Mouse (Mus musculus) midbrain, postnatal 0 days (tissue): ENCODE data around the gene Rps6. TPM values are rescaled to one million over a fixed set of nuclear protein-coding genes. Genes with fewer than 3 reads are reported as not detected.

Source experiments
- ATAC-seq: fragments of 200-750 bp; cut with Nextera tagmentation; 2 replicates; pipeline ENCODE4 v1.8.0; 2017; ENCODE audit warnings: moderate number of reproducible peaks, mild to moderate bottlenecking, moderate TSS enrichment, moderate library complexity; ENCODE audit not compliant: low FRiP score
- DNase-seq: peaks from one replicate; pipeline ENCODE4 v3.0.0-alpha.2; 2015; ENCODE audit warnings: low spot score
- H3K27ac ChIP-seq: fragments of 300-500 bp; sonication (generic); 2 replicates; pipeline ENCODE4 v1.5.1; 2014; ENCODE audit warnings: low read depth, mild to moderate bottlenecking, low read length, mixed read lengths
- H3K27me3 ChIP-seq: fragments of 300-500 bp; sonication (generic); 2 replicates; pipeline ENCODE4 v1.6.1; 2014; ENCODE audit warnings: low read length, control low read depth, mixed read lengths; ENCODE audit not compliant: insufficient read depth
- H3K36me3 ChIP-seq: fragments of 300-500 bp; sonication (generic); 2 replicates; pipeline ENCODE4 v1.6.1; 2014; ENCODE audit warnings: low read length, control low read depth, mixed read lengths; ENCODE audit not compliant: insufficient read depth
- H3K4me1 ChIP-seq: fragments of 300-500 bp; sonication (generic); 2 replicates; pipeline ENCODE4 v1.6.1; 2014; ENCODE audit warnings: mild to moderate bottlenecking, control low read depth, antibody characterized with exemption, low read length, mixed read lengths; ENCODE audit not compliant: insufficient read depth
- H3K4me2 ChIP-seq: fragments of 300-500 bp; sonication (generic); 2 replicates; pipeline ENCODE4 v1.6.1; 2014; ENCODE audit warnings: low read depth, mild to moderate bottlenecking, low read length, mixed read lengths; ENCODE audit not compliant: poor library complexity, severe bottlenecking
- H3K4me3 ChIP-seq: fragments of 300-500 bp; sonication (generic); 2 replicates; pipeline ENCODE4 v1.5.1; 2014; ENCODE audit warnings: low read depth, mild to moderate bottlenecking, low read length, moderate library complexity
- H3K9ac ChIP-seq: fragments of 300-500 bp; sonication (generic); replicated peaks from 2 replicates; pipeline ENCODE4 v1.6.1; 2014; ENCODE audit warnings: mild to moderate bottlenecking, low read length, moderate library complexity, mixed read lengths; ENCODE audit not compliant: poor library complexity, severe bottlenecking
- H3K9me3 ChIP-seq: fragments of 300-500 bp; sonication (generic); 2 replicates; pipeline ENCODE4 v1.6.1; 2016; ENCODE audit warnings: low read length, control low read depth
- CTCF ChIP-seq: IDR thresholded peaks from 2 replicates; pipeline ENCODE4 v1.5.1; 2016; ENCODE audit warnings: antibody characterized with exemption, mild to moderate bottlenecking
- WGBS: fragments of 180-500 bp; shearing (Covaris S2); extraction: QIAGEN DNeasy Blood & Tissue Kit; methylation state at CpG from one replicate; pipeline ENCODE4 v1.1.7; 2014; 5-methylcytosine and 5-hydroxymethylcytosine counted together
- polyA plus RNA-seq: library from polyadenylated mRNA; unstranded; fragments of >200 nt; fragmentation: Nextera tagmentation; extraction: Ambion mirVana; gene quantifications from 2 replicates; pipeline ENCODE4 v1.2.1, GENCODE M21; 2015
- total RNA-seq: library from RNA; depleted of rRNA; stranded (reverse); fragments of >200 nt; gene quantifications from 2 replicates; pipeline ENCODE4 v1.2.3, GENCODE M21; 2014

The Rps6 gene
- total and polyA plus RNA-seq, 2 experiments from 2014 or later, result 310 to 941 TPM

GRCm38 (mm10) chr4:86897411-86897810 lies 40.2 kb upstream of the Rps6 start:
- Histone ChIP-seq H3K27me3 (no peaks in the 10 kb centered on the region), H3K4me3 (no peak overlapping the region), H3K4me1 (no peaks in the 10 kb centered on the region), H3K9me3 (no peaks in the 10 kb centered on the region), H3K9ac (no peak overlapping the region), H3K36me3 (no peaks in the 10 kb centered on the region), H3K4me2 (no peak overlapping the region), H3K27ac (no peak overlapping the region)
- no peak for DNase-seq
- WGBS, result 73% methylated on average over 7 of the region's 7 CpGs
- no peak for ATAC-seq
- TF ChIP-seq CTCF, result no peak

- ATAC-seq (no peak), DNase-seq (no peak)
- peak; percentile 39 for TF ChIP-seq CTCF
- no peak overlapping the region for H3K9ac ChIP-seq
- no peaks in the 10 kb centered on the region for H3K9me3 ChIP-seq
- H3K27me3 ChIP-seq, result no peaks in the 10 kb centered on the region
- no peaks in the 10 kb centered on the region for H3K36me3 ChIP-seq
- no peak overlapping the region for H3K4me3 ChIP-seq
- no peak overlapping the region for H3K4me2 ChIP-seq
- H3K27ac ChIP-seq, result no peak overlapping the region
- H3K4me1 ChIP-seq, result no peaks in the 10 kb centered on the region
- 71% methylated on average over 5 of the region's 5 CpGs for WGBS
These were observed 30.7 kb upstream of the Rps6 start for GRCm38 (mm10) chr4:86887879-86888278.

- 47% methylated on average over 18 of the region's 18 CpGs for WGBS
- no peak for TF ChIP-seq CTCF
- peak overlapping the region; percentile 3; the same call in 1 of the 2 replicates for H3K4me3 ChIP-seq
- no peaks in the 10 kb centered on the region for H3K27me3 ChIP-seq
- DNase-seq (peak; percentile 9), ATAC-seq (no peak)
- H3K36me3 ChIP-seq, result no peaks in the 10 kb centered on the region
- H3K4me2 ChIP-seq, result peak overlapping the region; percentile 33
- H3K4me1 ChIP-seq, result no peaks in the 10 kb centered on the region
- no peaks in the 10 kb centered on the region for H3K9me3 ChIP-seq
- H3K27ac ChIP-seq, result no peak overlapping the region
- no peak overlapping the region; the same call in 1 of the 2 replicates for H3K9ac ChIP-seq
These were observed 29.1 kb upstream of the Rps6 start for GRCm38 (mm10) chr4:86886160-86886878.

DNA sequence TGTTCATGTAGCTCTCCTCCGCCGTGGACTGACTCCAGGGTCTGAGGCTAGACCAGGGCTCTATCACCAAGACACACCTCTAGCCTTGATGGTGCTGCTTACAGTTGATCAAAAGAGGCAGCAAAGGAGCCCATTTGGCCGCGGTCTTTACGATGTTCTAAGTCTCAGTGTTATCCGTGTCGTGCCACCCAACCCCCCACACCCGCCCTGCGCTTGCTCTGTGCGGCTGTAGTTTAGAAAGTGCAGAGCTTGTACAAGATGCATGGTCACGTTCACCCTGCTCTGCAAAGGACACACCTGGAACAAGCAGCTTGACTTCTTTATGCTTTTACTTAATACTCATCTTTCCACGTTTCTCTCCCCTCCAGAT lies 28.6 kb upstream of the Rps6 start:
- peak overlapping the region; percentile 3; the same call in 1 of the 2 replicates for H3K4me3 ChIP-seq
- WGBS, result 69% methylated on average over 12 of the region's 12 CpGs

DNA sequence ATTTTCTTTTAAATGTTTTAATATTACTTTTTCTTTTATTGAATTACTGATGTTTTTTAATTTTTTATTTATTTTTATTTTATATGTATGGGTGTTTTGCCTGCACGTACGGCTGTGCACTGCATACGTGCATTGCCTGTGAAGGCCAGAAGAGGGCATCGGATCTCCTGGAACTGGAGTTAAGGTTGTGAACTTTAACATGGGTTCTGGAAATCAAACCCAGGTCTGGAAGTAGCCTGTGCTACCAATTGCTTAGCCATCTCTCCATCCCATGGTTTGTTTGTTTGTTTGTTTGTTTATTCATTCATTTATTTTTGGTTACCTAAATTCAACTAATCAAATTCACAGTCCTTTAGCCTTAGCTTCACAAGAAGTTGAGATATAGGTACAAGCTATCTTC lies 27.7 kb upstream of the Rps6 start:
- H3K4me2 ChIP-seq, result no peak overlapping the region
- H3K9ac ChIP-seq, result no peak overlapping the region
- no peaks in the 10 kb centered on the region for H3K36me3 ChIP-seq
- H3K4me3 ChIP-seq, result no peak overlapping the region
- ATAC-seq (no peak), DNase-seq (no peak)
- H3K9me3 ChIP-seq, result no peaks in the 10 kb centered on the region
- whole genome bisulfite sequencing, result 44% methylated on average over 4 of the region's 4 CpGs
- no peaks in the 10 kb centered on the region for H3K4me1 ChIP-seq
- TF ChIP-seq CTCF, result peak; percentile 56
- H3K27me3 ChIP-seq, result no peaks in the 10 kb centered on the region
- no peak overlapping the region for H3K27ac ChIP-seq

More for the DNA sequence above, 28.6 kb upstream of the Rps6 start:
- Histone ChIP-seq H3K27ac (no peak overlapping the region), H3K4me2 (peak overlapping the region; percentile 33), H3K36me3 (no peaks in the 10 kb centered on the region), H3K4me1 (no peaks in the 10 kb centered on the region), H3K27me3 (no peaks in the 10 kb centered on the region), H3K9ac (no peak overlapping the region; the same call in 1 of the 2 replicates), H3K9me3 (no peaks in the 10 kb centered on the region)
- no peak for TF ChIP-seq CTCF
- DNase-seq, result no peak
- no peak for ATAC-seq

DNA sequence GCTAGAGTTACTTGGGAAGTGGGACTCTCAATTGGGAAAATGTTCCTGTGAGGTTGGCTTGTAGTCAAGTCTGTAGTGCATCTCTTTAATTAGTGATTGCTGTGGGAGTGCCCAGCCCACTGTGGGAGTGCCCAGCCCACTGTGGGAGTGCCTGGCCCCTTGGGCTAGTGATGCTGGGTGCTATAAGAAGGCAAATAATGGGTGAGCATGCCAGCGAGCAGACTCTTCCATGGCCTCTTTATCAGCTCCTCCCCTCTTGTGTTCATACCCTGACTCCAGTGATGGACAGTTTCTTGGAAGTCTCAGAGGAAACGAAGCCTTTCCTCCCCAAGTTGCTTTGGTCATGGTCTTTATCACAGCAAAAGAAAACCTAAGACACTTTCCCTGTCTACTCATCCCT lies 25.2 kb upstream of the Rps6 start:
- no peak for TF ChIP-seq CTCF
- no peak for DNase-seq
- H3K27me3 ChIP-seq, result no peaks in the 10 kb centered on the region
- no peak overlapping the region for H3K27ac ChIP-seq
- no peak overlapping the region for H3K4me2 ChIP-seq
- H3K4me3 ChIP-seq, result no peak overlapping the region
- WGBS, result 44% methylated on average over 2 of the region's 2 CpGs
- H3K36me3 ChIP-seq, result no peaks in the 10 kb centered on the region
- no peaks in the 10 kb centered on the region for H3K4me1 ChIP-seq
- H3K9me3 ChIP-seq, result no peaks in the 10 kb centered on the region
- H3K9ac ChIP-seq, result no peak overlapping the region
- ATAC-seq, result no peak
